Mouse (Mus musculus): ENCODE measurements around the gene Socs7. TPM values are rescaled to one million over a fixed set of nuclear protein-coding genes. Genes with fewer than 3 reads are reported as not detected.
A peak's percentile ranks its signal among the peaks of the same experiment; 100 is the strongest.

Gene Socs7
- total RNA-seq, 2 experiments from 2014 or later: 19.9 to 20.2 TPM

DNA sequence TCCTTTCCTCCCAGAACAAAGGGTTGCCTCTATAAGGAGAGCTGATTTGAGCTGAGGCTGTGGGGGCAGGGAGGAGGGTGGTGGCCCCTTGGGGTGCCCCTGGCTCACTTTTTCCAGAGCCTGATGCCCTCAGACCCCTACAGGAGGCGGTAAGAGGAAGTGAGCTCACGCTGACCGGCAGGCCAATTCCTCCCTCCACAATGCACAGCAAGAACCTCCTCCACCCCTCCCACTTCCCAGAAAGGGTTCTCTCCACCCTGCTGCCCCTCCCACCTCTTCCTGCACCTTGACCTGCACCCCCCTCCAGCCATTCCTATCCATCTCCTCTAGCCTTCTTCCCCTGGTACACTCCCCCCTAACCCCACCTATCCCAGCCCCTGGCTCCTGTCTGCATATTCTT lies 49.8 kb downstream of the Socs7 start:
- DNase-seq: peak; percentile 61 to 66
- intact Hi-C loops (cut with DNase I): no loop called here

DNA sequence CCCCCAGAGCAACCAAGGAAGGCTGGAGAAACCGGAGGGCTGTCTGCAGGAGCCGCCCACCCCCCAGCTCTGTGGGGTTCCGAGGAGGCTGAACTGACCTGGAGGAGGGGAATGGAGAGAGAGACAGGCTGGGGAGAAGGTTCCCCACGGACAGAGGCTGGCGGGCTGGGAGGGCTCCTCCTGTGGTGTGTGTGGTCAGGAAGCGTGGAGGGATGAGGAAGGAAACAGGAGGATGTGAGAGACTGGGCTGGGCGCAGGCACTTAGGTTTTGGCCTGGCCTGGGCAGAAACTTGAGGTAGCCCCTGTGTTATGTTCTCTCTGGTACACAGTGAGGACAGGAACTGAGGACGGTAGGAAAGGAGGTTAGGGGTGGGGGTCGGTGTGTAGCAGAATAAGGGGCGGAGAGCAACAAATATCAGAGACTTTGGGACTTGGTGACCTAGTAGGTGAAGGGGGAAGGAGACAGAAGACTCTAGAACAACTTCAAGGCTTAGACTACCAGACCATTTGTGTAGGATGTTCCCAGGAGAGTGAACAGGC lies 50.5 kb downstream of the Socs7 start:
- DNase-seq: no peak
- intact Hi-C loops (cut with DNase I): no loop called here

DNA sequence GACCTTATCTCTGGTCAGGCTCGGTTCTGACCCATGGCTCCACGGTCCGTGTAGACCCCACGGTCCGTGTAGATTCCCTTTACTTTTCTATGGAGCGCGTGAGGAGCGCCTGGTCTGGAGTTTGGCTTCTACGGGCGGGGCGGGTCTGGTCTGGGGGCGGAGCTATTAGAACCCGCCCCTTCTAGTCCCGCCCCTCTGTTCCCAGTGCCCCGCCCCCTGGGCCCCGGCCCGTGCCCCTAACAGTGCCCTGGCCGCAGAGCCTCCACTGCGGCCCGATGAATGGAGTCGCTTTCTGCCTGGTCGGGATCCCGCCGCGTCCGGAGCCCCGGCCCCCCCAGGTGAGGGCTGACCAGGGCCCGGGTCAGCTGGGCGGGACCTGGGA lies 53.0 kb downstream of the Socs7 start, which contains the start of gene Arhgap23:
Arhgap23 (plus strand) TSS at position 204 of the 382 bp plus-strand sequence.
- intact Hi-C loops (cut with DNase I): no loop called here
- DNase-seq: peak; percentile 81 to 84

DNA sequence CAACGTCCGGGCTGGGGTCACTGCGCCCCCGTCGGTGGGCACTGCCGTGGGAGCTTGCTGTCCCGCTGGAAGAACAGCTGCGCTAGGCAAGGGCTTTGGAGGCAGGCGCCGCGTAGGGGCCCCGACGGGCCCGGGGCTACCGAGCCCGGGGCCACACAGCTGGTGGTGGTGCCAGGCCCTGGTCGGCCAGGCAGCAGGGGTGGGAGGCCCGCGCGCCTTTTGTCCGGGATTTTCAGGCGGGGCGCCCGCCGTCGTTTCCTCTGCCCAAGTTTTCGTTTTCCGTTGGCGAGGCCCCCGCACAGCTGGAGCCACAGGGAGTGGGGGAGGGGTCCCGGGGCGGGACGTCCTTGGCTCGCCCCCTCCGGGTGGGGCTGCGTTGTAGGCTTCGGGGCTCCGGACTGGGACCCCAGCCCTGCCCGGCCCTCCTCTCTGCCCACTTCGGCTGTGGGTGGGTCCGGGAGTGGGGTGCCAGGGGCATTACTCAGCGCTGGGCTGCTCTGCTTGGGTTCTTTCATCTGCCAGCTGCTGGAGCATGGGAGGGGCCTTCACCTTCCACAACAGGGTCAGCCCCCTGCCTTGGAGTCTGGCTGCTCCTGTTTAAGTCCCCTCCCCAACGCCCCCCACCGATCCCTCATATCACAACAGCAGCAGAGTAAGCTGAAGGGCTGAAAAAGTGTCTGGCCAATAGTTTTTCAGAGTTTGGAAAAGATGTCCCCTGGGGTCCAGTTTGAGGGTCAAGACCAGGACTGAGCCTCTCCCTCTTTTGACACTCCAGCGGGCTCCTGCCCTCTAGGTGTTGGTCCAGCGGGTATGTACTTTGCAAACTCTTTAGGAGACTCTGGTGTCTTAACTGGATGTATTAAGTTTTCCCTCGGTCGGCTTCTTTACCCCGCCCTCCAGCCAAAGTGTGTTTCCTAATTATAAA lies 53.6 kb downstream of the Socs7 start:
- intact Hi-C loops (cut with DNase I): no loop called here

DNA sequence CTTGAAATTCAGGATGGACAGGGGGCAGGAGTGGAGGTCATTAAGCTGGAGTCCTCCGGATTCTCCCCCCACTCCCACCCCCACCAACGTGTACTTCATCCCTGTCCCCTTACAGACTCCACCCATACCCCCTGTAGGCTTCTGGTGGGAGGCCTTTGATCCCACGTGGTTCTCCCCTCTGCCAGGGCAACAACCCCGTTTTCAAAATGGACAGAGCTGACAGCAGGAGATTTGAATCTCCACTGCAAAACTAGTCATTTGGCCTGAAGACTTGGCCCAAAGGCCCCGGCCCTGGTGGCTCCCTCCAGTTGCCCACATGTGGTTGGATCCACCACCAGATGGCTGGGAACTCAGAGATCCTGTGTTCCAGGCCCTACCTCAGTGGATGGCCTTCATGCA lies 54.3 kb downstream of the Socs7 start:
- no peak for DNase-seq
- intact Hi-C loops (cut with DNase I): no loop called here

More for the DNA sequence above, 53.6 kb downstream of the Socs7 start:
- peak; percentile 78 to 82 for DNase-seq

DNA sequence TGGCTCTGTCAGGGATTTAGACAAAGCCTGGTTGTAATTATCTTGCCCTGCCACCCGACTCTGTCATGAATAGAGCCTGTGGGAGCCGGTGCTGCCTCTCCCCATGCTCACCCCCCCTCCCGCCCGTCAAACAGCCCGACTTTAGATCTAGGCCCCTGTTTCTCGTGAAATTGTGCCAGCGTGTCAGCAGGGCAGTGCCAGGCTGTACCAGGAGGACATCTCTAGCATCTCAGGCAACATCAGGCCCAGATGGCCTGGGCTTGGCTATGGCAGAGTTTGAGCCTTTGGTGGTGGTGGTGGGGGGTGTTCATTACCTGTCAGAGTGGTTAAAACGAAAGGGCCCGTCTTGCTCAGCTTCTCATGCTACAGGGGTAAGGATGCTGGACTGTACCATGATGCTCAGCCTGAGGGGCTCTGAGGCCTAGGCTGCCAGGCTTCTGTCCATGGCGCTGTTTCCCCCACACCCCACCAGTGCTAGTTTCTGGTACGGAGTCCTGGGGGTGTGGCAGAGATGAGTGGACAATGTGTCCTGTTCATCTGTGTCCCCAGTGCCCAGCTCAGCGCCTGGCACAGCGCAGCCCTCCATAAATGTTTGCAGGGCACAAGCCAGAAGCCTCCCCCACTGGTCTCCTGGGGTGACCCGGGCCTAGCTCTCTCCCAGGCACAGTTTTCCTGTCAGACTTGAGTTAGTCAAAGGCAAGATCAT lies 56.6 kb downstream of the Socs7 start:
- DNase-seq: no peak
- intact Hi-C loops (cut with DNase I): no loop called here

DNA sequence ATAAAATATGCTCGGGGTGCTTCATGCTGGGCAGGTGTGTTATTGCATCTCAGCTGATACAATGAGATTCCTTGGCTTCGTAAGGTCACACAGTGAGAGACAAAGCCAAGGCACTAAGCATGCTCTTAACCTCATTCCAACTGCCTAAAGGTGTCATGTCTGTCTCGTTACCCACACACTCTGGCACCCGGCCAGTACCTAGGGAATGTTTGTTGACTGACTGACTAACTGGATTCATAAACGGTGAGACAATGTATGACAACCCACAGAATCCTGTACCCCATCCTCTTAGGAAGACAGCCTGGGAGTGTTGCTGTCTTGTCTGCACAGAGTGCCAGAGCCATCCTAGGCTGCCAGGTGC lies 57.2 kb downstream of the Socs7 start:
- DNase-seq: no peak
- intact Hi-C loops (cut with DNase I): no loop called here

DNA sequence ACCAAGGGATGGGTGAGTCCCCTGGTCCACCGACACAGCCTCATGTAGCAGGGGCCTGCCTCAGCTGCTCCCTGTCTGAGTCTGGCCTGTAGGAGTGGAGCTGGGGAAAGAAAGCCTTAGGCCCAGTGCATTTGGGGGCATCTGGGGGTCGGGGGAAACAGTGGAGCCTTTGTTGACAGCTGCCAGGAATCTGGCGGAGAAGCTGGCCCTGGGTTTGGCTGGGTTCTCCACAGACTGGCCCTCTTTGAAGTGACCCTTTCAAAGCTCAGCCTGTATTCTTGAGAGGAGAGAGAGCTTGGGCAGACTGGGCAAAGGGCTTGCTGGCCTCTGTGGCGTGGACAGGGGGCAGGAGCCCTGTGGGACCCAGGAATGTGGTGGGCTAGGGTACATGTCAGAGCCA lies 60.2 kb downstream of the Socs7 start:
- no peak for DNase-seq
- intact Hi-C loops (cut with DNase I): no loop called here

DNA sequence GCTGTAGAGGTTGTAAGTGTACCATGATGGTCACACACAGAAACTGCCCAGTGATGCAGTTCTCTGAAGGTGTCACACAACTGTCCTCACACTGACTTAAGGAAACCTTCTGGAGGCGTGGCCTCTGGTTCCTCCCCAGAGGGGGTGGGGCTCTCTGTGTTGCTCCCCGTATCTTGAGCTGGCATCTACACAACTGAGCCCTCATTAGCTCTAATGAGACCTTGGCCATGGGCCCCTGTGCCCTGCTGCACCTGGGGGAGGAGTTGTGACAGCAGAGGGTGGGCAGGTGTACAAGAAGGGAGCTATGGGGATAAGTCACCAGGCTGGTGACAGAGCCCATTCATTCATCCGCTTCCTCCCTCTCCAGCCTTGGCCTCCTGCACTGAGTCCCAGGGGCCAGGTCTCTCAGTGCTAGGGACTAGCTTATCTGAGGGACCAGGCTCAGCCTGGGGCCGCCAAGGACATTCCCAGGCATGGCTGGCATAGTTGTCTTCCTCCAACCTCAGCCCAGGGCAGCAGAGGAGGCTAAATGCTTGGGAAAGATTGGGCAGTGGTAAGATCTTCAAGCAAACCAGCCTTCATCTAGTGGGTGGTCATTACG lies 61.8 kb downstream of the Socs7 start:
- intact Hi-C loops (cut with DNase I): no loop called here
- no peak for DNase-seq

DNA sequence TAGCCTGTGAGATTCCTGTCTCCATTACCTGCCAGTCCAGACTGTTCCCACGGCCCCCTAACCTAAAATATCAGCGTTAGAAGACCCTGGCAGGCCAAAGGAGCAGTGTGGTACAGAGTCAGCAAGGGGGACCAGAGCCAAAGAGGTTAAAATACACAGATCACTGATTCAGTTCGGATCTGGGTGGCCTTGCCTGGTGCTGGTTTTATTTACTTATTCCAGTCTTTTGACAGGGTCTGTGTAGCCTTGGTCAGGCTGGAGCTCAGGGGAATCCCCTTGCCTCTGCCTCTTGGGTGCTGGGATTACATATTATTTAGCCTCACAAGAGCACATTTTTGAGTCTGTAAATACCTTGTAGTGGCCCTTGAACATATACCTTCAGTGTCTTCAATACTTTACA lies 62.5 kb downstream of the Socs7 start:
- intact Hi-C loops (cut with DNase I): no loop called here
- no peak for DNase-seq

DNA sequence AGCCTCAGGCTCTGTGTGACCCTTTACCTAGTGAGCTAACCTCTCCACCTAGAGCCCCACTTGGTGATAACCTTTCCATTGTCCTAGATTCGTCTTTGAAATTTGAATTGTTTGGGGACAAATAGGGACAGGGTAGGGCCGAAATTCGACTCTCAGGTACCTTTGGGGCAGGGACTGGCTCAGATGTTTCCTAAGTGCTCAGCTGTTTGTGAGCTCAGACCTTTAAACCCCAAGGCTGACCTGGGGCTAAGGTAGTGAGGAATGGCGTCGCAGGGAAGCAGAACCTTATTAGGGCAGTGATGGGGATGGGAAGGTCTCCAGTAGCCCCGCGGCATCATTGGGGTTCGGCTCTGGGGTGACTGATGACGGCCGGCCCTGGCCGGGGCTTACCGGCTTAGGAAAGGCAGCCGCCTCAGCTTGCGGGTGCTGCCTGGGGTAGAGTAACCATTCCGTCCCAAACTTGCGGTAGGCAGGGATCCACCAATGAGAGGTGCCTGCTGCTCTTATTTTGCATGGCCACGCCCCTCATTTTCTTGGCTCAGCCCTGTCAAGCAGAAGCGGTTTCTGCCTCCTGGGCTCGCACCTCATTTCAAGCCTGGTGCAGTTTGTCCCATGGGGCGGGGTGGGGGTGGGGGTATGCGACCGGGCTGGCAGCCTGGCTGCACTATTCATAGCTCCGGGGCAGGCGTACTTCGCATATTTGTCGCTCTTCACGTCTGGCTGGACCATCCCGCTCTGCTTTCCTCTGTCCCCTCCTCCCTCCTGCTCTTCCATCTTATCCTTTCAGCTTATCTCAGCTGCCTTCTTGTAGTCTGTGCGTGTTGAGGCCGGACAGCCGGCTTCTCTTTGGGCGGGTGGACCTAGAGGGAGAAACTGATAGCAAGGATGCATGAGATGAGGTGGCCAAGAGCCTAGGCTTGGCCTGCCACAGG lies 65.7 kb downstream of the Socs7 start:
- intact Hi-C loops (cut with DNase I): no loop called here
- DNase-seq: peak; percentile 89 to 91

DNA sequence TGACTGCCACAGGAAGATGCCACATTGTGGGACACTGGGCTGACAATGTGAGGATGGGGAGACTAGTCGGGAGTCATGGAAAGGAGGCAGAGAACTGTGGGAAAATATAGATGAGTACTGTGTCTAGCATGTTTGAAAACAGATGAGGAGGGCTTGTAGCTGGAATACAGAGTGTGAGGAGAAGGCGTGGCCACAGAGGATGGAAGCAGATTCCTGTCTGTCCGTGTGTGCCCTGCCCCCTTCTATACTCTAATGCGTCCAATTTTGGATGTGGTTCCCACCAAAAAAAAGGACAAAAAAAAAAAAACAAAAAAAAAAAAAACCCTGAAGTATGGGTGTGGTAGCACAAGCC lies 66.4 kb downstream of the Socs7 start:
- no peak for DNase-seq
- intact Hi-C loops (cut with DNase I): no loop called here

DNA sequence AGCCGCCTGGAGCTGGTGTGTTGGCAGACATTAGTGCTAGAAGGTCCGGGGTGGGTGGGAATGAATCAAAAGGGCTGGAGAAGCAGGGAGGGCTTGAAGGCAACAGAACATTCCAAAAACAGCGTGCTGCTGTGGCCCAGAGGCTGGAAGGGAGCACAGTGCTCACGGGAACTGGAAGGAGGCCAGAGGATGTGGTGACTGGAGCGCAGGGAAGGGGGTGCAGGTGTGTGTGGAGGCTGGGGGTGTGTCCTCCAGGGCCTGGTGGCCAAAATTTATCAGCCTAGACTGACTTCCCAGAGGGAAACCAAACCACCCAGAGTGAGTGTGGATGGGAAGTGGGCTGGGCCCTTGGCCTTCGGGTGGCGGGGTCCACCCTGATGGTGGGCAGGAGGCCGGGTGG lies 67.3 kb downstream of the Socs7 start:
- intact Hi-C loops (cut with DNase I): no loop called here
- DNase-seq: peak; percentile 50 to 75

DNA sequence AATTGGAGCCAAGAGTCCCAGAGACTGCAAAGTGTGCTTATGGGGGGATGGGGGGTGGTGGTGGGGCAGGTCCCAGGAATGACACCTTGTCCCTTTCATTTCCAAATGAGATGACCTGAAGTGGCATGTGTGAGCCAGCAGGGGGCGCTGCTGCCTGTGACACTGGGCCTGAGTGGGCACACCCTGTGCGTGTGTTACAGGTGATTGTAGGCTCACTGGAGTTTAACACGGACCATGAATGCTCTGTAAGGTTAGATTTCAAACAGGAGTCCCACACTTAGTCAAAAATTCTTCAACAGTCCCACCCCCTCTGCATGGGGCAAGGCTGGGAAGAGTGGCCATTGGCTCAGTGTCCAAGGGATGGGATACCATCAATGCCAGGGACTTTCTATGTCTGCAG lies 69.7 kb downstream of the Socs7 start:
- intact Hi-C loops (cut with DNase I): loop anchor here (1.0 kb wide), 1 partner anchor 37 kb away; no protein-coding TSS in a partner anchor

DNA sequence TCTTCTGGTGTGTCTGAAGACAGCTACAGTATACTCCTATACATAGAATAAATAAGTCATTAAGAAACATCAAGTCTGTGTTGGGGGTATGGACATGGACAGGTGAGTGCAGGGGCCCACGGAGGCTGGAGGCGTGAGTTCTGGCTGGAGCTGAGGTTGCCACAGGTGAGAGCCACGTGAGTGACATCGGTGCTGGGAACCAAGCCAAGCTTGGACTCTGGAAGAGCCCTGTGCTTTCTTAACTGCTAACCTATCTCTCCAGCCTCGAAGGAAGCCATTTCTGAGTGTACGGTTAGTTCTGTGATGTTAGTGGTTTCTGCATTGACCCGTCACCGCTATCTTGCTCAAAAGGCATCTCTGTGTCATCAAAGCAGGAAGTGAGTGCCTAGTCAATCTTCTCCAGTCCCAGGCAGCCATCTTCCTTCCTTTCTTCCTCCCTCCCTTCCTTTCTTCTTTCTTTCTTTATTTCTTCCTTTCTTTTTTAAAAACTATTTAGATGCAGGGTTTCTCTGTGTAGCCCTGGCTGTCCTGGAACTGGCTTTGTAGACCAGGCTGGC lies 70.7 kb downstream of the Socs7 start:
- intact Hi-C loops (cut with DNase I): loop anchor here (1.0 kb wide), 1 partner anchor 36 kb away; no protein-coding TSS in a partner anchor

More for the DNA sequence above, 69.7 kb downstream of the Socs7 start:
- peak; percentile 75 to 85 for DNase-seq

DNA sequence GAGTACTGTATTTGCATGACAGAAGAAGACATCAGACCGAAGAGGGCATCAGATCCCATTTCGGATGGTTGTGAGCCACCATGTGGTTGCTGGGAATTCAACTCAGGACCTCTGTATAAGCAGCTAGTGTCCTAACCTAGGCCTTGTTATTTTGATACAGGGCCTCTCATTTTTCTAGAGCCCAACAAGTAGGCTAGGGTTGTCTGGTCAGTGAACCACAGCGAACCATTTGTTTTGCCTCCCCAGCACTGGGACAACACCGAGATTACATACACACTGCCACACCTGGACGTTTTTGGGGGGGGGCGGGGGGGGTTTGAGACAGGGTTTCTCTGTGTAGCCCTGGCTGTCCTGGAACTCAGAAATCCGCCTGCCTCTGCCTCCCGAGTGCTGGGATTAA lies 71.8 kb downstream of the Socs7 start:
- DNase-seq: no peak
- intact Hi-C loops (cut with DNase I): no loop called here

More for the DNA sequence above, 70.7 kb downstream of the Socs7 start:
- no peak for DNase-seq

DNA sequence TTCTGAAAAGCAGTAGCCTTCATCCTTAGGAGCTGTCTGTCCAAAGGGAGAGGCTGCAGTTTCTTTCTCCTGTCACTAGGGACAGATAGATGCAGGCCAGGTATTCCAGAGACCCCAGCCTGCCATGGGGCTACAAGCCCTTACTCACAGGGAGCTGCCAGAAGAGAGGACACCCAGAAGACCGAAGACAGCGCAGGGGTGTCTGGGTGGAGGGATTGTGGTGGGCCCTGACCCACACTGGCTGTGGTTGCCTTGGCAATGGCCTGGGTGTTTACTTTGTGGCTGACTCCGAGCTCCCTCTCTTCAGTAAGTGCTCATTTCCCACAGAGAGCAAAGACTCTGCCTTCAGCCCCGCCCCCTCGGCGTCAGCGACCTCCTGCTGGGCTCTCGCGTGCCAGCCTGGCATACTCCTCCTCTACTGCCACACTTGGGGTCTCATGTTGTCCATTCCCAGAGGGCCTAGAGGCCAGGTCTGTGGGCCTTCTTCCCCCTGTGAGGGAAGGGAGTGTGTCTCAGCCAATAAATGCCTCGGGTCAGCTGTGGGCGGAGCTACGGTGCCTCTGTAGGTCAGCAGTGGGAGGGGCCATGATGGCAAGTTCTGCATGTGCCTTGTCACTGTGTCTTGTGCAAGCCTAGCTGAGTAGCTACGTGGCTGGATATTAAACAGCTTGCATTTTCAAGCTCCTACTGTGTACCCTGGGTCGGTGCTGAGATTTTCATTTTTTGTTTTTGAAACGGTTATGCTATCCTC lies 72.5 kb downstream of the Socs7 start:
- DNase-seq: peak; percentile 86
- intact Hi-C loops (cut with DNase I): no loop called here

DNA sequence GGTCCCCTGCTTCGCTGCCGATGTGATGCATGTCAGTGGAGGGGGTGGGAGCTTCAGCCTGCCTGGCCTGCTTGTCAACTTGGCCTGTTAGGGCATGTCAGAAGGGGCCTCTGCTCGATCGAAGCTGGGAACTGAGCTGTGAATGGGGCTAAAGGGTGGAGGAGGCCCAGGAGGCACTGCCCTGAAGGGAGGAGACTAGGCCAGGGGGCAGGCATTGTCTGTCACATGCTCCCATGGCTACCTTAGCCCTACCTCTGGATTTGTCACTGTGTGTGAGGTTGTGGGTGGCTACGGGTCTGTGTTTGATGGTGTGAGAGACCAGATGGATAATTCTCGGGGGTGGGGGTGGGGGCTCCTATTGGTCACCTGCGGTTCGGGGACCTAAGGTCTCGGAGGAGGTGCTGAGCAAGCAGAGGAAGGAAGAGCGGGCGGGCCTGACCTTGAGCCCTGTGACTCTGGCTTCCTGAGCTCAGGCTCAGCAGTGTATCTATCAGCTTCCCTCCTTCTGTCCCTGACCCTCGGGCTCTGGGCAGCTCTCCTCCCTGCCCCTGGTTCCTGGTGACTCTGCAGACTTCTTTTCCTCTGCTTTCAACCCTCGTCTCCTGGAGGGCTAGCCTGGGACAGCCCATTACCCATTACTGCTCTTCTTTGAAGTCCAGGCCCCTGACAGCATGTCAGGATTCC lies 73.6 kb downstream of the Socs7 start:
- intact Hi-C loops (cut with DNase I): no loop called here

More for the DNA sequence above, 73.6 kb downstream of the Socs7 start:
- DNase-seq: peak; percentile 56 to 65

Data from heart, postnatal 10 days (tissue).